Mouse (Mus musculus) embryonic fibroblast, embryonic 13.5 days (primary cell): Measurements from ENCODE around the gene Aim2.

Source experiments
- CTCF ChIP-seq: IDR thresholded peaks from 2 replicates; pipeline ENCODE4 v1.5.1; 2011; ENCODE audit warnings: mild to moderate bottlenecking, control low read depth, low read length, moderate library complexity, borderline replicate concordance; ENCODE audit not compliant: insufficient read depth
- POLR2A ChIP-seq: IDR thresholded peaks from 2 replicates; pipeline ENCODE4 v1.6.1; 2011; ENCODE audit warnings: low read depth, mild to moderate bottlenecking, control low read depth, low read length, moderate library complexity

DNA sequence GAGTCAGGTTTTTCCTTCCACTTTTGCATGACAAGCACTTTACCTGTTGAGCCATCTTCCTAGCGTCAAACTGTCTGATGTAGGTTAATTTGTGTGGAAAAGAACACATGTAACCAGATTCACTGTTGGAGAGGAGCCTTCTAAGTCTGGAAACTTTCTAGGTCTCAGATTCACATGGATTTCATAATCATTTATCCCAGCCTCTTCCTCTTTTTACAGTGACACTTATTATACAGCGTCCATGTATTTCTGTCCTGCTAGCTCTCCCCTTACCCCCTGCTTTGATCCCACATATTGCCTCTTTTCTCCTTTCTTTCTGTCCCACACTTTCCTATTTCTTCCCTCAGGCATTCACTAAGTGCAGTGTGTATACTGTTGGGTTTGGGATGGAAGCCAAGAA lies 75.7 kb downstream of the Aim2 start:
- TF ChIP-seq CTCF: no peak
- no peak for TF ChIP-seq POLR2A
